Mouse (Mus musculus): Measurements from ENCODE around the gene Prkce. TPM values are rescaled to one million over a fixed set of nuclear protein-coding genes. Genes with fewer than 3 reads are reported as not detected.
"Not testable (repeated sequence)": the region's sequence is repeated elsewhere in the genome, so short reads cannot be mapped to it uniquely, and the experiment has no call there.

The Prkce gene
- polyA plus RNA-seq, 1 experiment from 2014 or later, result 5.5 TPM

DNA sequence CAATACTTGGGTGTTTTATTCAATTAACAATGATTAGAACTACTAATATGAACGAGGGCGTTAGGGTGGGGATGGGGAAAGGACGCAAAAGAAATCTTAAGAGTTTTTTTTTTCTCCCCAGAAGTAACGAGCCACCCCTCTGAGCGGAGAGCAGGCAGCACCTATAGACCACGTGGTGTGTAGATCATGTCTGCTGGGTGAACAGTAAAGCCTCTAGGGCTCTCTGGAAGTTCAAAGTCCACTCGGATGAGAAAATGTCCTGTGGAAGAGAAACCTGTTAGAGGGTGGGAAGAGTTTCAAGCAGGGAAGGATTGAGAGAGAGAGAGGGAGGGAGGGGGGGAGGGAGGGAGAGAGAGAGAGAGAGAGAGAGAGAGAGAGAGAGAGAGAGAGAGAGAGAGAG is 298.8 kb downstream of the Prkce start:
- Histone ChIP-seq H3K4me1 (ENCODE audit: insufficient read depth, low read length) (peaks cover 65% of the 10 kb centered on the region), H3K27ac (ENCODE audit: low read length) (no peak overlapping the region), H3K4me2 (replicated peaks; ENCODE audit: low read depth, low read length) (no peak overlapping the region), H3K9ac (replicated peaks; ENCODE audit: low read length) (no peak overlapping the region), H3K4me3 (ENCODE audit: low read length) (no peak overlapping the region), H3K27me3 (ENCODE audit: insufficient read depth, low read length) (no peaks in the 10 kb centered on the region), H3K36me3 (ENCODE audit: insufficient read depth, low read length) (no peaks in the 10 kb centered on the region), H3K9me3 (ENCODE audit: low read length) (no peaks in the 10 kb centered on the region)
- no peak for ATAC-seq (ENCODE audit: low FRiP score, low TSS enrichment)
- 74% methylated on average over 7 of the region's 7 CpGs for WGBS

DNA sequence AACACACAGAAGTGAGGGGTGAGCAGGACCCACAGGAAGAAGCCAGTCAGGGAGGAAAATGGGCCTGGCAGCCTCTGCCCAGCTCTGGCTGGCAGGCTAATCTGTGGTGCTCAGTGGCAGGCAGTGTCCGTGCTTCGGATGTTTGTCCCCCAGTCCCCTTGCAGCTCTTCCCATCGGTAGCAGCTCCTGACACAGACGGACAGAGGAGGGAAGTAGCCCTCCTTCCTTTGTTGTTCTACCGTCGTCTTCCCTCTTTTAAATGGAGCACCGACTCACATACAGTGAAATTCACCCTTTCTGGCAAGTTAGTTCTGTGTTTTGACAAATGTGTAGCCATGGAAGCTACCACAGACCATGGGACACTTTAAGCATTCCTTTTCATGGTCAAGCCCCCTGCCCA is 299.3 kb downstream of the Prkce start:
- Histone ChIP-seq H3K4me3 (ENCODE audit: low read length) (no peak overlapping the region), H3K9ac (replicated peaks; ENCODE audit: low read length) (peak overlapping the region; percentile 19), H3K36me3 (ENCODE audit: insufficient read depth, low read length) (no peaks in the 10 kb centered on the region), H3K27ac (ENCODE audit: low read length) (no peak overlapping the region), H3K27me3 (ENCODE audit: insufficient read depth, low read length) (no peaks in the 10 kb centered on the region), H3K4me1 (ENCODE audit: insufficient read depth, low read length) (peaks cover 65% of the 10 kb centered on the region), H3K4me2 (replicated peaks; ENCODE audit: low read depth, low read length) (no peak overlapping the region), H3K9me3 (ENCODE audit: low read length) (no peaks in the 10 kb centered on the region)
- ATAC-seq (ENCODE audit: low FRiP score, low TSS enrichment), result no peak
- 49% methylated on average over 7 of the region's 7 CpGs for WGBS

DNA sequence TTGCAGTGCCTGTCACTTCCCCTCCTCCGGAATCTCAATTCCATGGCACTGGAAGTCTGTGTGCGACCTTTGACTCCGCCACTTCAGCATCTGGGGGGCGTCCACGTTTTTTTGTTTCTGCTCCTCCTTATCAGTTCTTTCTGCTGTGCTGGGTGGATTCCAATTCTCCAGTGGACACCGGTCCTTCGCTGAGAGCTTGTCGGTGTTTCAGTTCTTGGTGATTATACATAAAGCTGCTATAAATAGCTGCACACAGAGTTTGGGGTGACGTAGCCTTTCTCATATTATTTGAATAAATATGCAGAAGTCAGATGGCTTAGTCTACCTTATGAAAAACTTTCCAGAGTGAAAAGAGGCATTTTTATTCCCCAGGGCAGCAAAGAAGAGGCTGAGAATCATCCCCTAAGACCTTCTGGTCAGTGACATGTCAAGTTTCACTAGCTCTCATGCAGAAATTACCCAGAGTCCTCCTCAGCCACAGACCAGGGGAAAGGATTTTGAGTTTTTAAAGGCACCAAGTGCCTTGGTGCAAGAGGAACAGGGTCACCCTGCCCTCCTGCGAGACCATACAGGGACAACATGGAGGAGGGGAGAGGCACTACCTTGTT is 299.8 kb downstream of the Prkce start:
- H3K4me2 ChIP-seq (replicated peaks; ENCODE audit: low read depth, low read length), result no peak overlapping the region

DNA sequence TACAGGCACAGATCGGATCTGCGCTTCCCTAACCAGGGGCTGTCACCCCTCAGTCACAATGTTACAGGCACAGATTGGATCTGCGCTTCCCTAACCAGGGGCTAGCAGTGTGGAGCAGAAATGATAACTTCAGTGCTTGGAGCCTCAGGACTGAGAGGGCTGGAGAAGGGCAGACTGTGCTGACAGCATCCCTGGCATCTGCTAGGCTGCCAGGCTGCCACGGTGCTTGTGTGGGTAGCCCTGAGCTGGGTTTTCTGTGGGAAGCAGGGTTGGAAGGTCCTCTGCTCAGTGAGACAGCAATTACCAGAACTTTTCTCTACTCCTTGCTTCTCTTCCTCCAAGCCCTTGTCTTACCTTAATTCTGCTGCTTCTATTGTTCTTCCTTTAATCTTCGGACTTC is 300.4 kb downstream of the Prkce start:
- no peak overlapping the region for H3K4me3 ChIP-seq (ENCODE audit: low read length)
- H3K4me1 ChIP-seq (ENCODE audit: insufficient read depth, low read length), result peaks cover 65% of the 10 kb centered on the region
- H3K36me3 ChIP-seq (ENCODE audit: insufficient read depth, low read length), result no peaks in the 10 kb centered on the region
- WGBS, result 77% methylated on average over 5 of the region's 5 CpGs
- H3K9me3 ChIP-seq (ENCODE audit: low read length), result no peaks in the 10 kb centered on the region
- no peak overlapping the region; the same call in 1 of the 2 replicates for H3K9ac ChIP-seq (replicated peaks; ENCODE audit: low read length)
- H3K27me3 ChIP-seq (ENCODE audit: insufficient read depth, low read length), result no peaks in the 10 kb centered on the region
- no peak overlapping the region for H3K4me2 ChIP-seq (replicated peaks; ENCODE audit: low read depth, low read length)
- ATAC-seq (ENCODE audit: low FRiP score, low TSS enrichment), result no peak
- H3K27ac ChIP-seq (ENCODE audit: low read length), result no peak overlapping the region

More for the DNA sequence above, 299.8 kb downstream of the Prkce start:
- no peak overlapping the region for H3K27ac ChIP-seq (ENCODE audit: low read length)
- H3K9me3 ChIP-seq (ENCODE audit: low read length), result no peaks in the 10 kb centered on the region
- H3K36me3 ChIP-seq (ENCODE audit: insufficient read depth, low read length), result no peaks in the 10 kb centered on the region
- H3K9ac ChIP-seq (replicated peaks; ENCODE audit: low read length), result peak overlapping the region; percentile 19
- ATAC-seq (ENCODE audit: low FRiP score, low TSS enrichment), result no peak
- 46% methylated on average over 10 of the region's 10 CpGs for WGBS
- no peak overlapping the region for H3K4me3 ChIP-seq (ENCODE audit: low read length)
- no peaks in the 10 kb centered on the region for H3K27me3 ChIP-seq (ENCODE audit: insufficient read depth, low read length)
- peaks cover 65% of the 10 kb centered on the region for H3K4me1 ChIP-seq (ENCODE audit: insufficient read depth, low read length)

DNA sequence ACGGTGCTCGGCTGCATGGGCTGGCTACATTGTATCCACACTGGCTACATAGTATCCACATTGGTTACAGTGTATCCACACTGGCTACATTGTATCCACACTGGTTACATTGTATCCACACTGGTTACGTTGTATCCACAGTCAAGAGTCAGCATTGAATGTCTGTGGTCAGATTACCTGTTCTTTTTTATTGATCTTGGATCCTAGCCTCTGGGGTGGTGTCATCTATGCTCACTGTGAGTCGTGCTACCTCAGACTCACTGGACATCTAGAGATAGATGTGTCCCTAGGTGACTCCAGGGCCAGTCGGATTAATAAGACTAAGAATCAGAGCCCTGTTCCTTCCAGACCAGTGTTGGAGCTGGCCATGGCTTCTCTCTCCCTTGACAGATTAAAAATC is 302.6 kb downstream of the Prkce start:
- Histone ChIP-seq H3K4me1 (ENCODE audit: insufficient read depth, low read length) (peaks cover 45% of the 10 kb centered on the region), H3K4me3 (ENCODE audit: low read length) (no peak overlapping the region), H3K27me3 (ENCODE audit: insufficient read depth, low read length) (no peaks in the 10 kb centered on the region), H3K9ac (replicated peaks; ENCODE audit: low read length) (no peak overlapping the region), H3K9me3 (ENCODE audit: low read length) (no peaks in the 10 kb centered on the region), H3K27ac (ENCODE audit: low read length) (no peak overlapping the region), H3K36me3 (ENCODE audit: insufficient read depth, low read length) (no peaks in the 10 kb centered on the region), H3K4me2 (replicated peaks; ENCODE audit: low read depth, low read length) (no peak overlapping the region)
- ATAC-seq (ENCODE audit: low FRiP score, low TSS enrichment), result no peak
- 80% methylated on average over 5 of the region's 5 CpGs for WGBS

DNA sequence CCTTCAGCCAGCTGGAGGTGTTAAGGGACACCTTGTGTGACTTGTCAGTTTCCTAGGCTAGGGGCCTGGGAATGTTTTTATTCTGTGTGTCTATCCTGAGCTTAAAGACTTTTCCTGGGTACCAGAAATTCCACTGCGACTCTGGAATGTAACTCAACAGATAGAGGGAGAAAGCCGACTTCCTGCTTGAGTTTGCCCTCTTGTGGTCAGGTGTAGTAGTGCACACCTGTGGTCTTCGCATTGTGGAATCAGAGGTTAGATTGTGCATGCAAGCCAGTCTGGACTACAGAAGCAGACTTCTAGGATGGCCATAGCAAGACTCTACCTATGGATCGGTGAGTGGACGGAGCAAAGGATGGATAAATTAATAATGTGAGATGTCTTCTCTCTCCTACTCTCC is 304.1 kb downstream of the Prkce start:
- Histone ChIP-seq H3K27me3 (ENCODE audit: insufficient read depth, low read length) (no peaks in the 10 kb centered on the region), H3K4me3 (ENCODE audit: low read length) (no peak overlapping the region), H3K9ac (replicated peaks; ENCODE audit: low read length) (no peak overlapping the region), H3K4me1 (ENCODE audit: insufficient read depth, low read length) (peaks cover 33% of the 10 kb centered on the region), H3K36me3 (ENCODE audit: insufficient read depth, low read length) (no peaks in the 10 kb centered on the region), H3K4me2 (replicated peaks; ENCODE audit: low read depth, low read length) (no peak overlapping the region), H3K9me3 (ENCODE audit: low read length) (no peaks in the 10 kb centered on the region), H3K27ac (ENCODE audit: low read length) (no peak overlapping the region)
- no peak for ATAC-seq (ENCODE audit: low FRiP score, low TSS enrichment)
- WGBS, result 41% methylated on average over 5 of the region's 5 CpGs

DNA sequence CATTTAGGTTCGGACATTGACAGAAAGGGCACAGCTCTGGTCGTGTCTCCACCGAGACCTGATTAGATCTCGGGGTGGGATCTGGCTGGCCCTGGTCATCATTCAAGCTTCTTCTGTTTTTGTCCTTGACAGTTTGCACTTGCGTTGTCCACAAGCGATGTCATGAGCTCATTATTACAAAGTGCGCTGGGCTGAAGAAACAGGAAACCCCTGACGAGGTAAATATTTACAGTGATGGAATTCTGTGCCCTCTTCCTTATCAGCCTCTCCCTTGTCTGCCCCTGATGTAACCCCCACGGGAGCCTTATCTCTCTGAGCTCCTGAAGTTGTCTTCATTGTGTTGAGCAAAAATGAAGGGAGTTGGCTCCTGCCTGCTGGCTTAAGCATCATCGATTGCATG is 309.1 kb downstream of the Prkce start:
- Histone ChIP-seq H3K4me2 (replicated peaks; ENCODE audit: low read depth, low read length) (no peak overlapping the region), H3K9me3 (ENCODE audit: low read length) (no peaks in the 10 kb centered on the region), H3K36me3 (ENCODE audit: insufficient read depth, low read length) (no peaks in the 10 kb centered on the region), H3K4me1 (ENCODE audit: insufficient read depth, low read length) (no peaks in the 10 kb centered on the region), H3K27ac (ENCODE audit: low read length) (no peak overlapping the region), H3K27me3 (ENCODE audit: insufficient read depth, low read length) (no peaks in the 10 kb centered on the region), H3K9ac (replicated peaks; ENCODE audit: low read length) (no peak overlapping the region), H3K4me3 (ENCODE audit: low read length) (no peak overlapping the region)
- WGBS, result 77% methylated on average over 10 of the region's 10 CpGs
- no peak for ATAC-seq (ENCODE audit: low FRiP score, low TSS enrichment)

DNA sequence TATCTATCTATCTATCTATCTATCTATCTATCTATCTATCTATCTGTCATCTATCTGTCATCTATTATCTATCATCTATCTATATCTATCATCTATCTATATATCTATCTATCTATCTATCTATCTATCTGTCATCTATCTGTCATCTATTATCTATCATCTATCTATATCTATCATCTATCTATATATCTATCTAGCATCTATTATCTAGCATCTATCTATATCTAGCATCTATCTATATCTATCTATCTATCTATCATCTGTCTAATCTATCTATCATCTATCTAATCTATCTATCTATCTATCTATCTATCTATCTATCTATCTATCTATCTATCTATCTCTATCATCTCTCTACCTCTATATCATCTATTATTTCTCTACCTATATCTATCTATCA is 309.8 kb downstream of the Prkce start:
- H3K36me3 ChIP-seq (ENCODE audit: insufficient read depth, low read length); H3K4me2 ChIP-seq (replicated peaks; ENCODE audit: low read depth, low read length); ATAC-seq (ENCODE audit: low FRiP score, low TSS enrichment); H3K4me1 ChIP-seq (ENCODE audit: insufficient read depth, low read length); H3K27ac ChIP-seq (ENCODE audit: low read length); H3K9me3 ChIP-seq (ENCODE audit: low read length); H3K4me3 ChIP-seq (ENCODE audit: low read length); H3K9ac ChIP-seq (replicated peaks; ENCODE audit: low read length); H3K27me3 ChIP-seq (ENCODE audit: insufficient read depth, low read length): not testable (repeated sequence)

DNA sequence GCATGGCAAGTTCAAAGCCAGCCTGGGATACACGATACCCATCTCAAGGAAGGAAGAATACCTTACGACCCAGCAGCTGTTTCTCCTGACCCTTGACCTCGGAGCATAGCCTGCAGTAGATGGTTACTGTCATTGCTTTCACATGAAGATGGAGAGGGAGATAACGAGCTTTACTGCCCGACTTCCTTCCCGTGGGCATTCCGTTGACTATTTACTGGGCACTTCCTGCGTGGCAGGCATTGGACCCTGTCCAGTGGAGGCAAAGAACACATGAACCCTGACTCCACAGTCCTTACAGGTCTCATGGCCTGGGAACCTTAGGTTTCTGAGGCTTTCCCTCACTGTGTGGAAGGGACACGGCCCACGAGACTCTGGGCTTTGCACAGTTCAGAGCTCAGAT is 311.8 kb downstream of the Prkce start:
- H3K9me3 ChIP-seq (ENCODE audit: low read length), result no peaks in the 10 kb centered on the region
- ATAC-seq (ENCODE audit: low FRiP score, low TSS enrichment), result no peak
- WGBS, result 62% methylated on average over 10 of the region's 10 CpGs
- no peaks in the 10 kb centered on the region for H3K27me3 ChIP-seq (ENCODE audit: insufficient read depth, low read length)
- H3K27ac ChIP-seq (ENCODE audit: low read length), result no peak overlapping the region
- H3K4me1 ChIP-seq (ENCODE audit: insufficient read depth, low read length), result no peaks in the 10 kb centered on the region
- no peak overlapping the region for H3K9ac ChIP-seq (replicated peaks; ENCODE audit: low read length)
- H3K36me3 ChIP-seq (ENCODE audit: insufficient read depth, low read length), result no peaks in the 10 kb centered on the region
- H3K4me3 ChIP-seq (ENCODE audit: low read length), result no peak overlapping the region
- H3K4me2 ChIP-seq (replicated peaks; ENCODE audit: low read depth, low read length), result no peak overlapping the region

DNA sequence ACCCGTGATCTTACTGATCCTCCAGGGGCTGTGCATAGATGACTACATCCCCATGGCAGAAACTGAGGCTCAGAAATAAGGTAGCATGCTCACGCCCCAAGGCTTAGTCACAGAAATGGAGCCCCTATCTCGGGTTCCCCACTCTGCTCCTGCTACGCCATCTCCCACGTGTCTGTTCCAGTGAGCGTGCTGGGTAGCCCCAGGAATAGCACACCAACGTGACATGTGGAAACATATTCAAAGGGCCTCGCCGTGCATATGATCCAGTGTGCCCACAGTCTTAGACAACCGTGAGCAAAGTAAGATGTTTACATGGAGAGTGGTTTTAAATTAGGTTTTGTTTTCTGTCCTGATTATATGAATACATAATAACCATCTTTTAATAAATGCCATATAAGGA is 315.1 kb downstream of the Prkce start:
- Histone ChIP-seq H3K4me3 (ENCODE audit: low read length) (no peak overlapping the region), H3K9ac (replicated peaks; ENCODE audit: low read length) (no peak overlapping the region), H3K36me3 (ENCODE audit: insufficient read depth, low read length) (no peaks in the 10 kb centered on the region), H3K27me3 (ENCODE audit: insufficient read depth, low read length) (no peaks in the 10 kb centered on the region), H3K9me3 (ENCODE audit: low read length) (no peaks in the 10 kb centered on the region), H3K4me1 (ENCODE audit: insufficient read depth, low read length) (no peaks in the 10 kb centered on the region), H3K27ac (ENCODE audit: low read length) (no peak overlapping the region), H3K4me2 (replicated peaks; ENCODE audit: low read depth, low read length) (no peak overlapping the region)
- 82% methylated on average over 10 of the region's 10 CpGs for WGBS
- ATAC-seq (ENCODE audit: low FRiP score, low TSS enrichment), result no peak
